Mouse (Mus musculus): ENCODE measurements around the gene Zer1.

DNA sequence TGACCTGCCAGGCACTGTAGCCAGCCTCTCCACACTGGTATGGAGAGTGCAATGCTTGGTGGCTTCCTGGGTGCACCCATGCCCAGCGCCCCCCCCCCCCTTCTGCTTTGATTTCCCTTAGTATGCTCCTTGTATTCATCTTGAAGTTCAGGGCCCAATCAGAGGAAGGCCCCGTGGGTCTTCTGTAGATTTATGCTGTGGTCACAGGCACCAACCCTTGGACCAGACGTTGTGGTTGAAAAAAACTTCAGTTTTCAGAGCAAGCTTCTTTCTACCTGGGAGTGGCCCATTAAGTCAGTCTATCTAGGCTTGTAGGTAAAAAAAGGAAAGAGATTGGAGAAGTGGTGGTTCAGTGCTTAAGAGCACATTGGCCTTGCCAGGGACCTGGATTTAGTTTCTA, 60.6 kb downstream of the Zer1 start:
- TF ChIP-seq GATA1 (IDR thresholded peaks at IDR 0.05; ENCODE audit: low read length) (no peak), TAL1 (IDR thresholded peaks at IDR 0.05; ENCODE audit: low read length) (no peak)

All from erythroblast, embryonic 14.5 days (primary cell).